Mouse (Mus musculus) cerebellum, adult 9-10 months (tissue): ENCODE measurements around the gene Anks1b.

Source experiments
- DNase-seq: peaks from one replicate; pipeline ENCODE4 v3.0.0; 2022

The Anks1b gene

DNA sequence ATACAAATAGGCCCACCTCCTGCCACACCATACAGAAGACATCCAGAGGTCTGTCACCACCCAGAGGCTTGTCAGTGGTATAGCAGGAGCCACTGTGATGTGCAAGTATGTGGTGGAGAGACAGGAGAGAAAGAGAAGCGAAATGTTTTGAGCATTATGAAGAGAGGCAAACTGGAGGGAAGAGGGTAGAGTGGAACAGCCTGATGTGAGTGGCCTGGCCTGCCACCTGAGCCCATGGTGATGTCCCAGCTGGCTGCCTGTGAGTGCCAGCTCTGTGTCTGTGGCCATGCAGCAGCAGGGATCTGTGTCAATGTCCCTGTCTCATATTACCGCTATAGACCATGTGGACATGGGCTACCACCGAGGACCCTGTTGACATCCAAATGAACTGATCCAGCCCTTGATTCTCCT, 102.1 kb downstream of the Anks1b start:
- peak; percentile 53 for DNase-seq

DNA sequence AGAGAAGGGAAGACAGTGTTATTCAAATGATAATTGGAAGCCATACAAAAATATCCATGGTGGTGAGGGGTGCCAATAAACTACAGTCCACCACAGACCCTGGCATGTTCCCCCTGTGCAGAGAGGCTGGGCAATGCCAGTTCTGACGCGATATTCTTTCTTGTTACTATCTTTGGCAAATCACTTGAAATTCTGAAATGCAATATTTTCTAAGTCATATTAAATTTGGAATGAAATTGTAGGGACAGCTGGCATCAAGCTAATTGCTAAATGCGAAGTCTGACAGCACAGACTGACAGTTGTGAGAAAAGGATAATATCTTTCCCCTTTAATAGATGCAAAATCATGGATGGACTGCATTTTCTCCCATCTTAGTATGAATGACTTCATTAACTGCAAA, 103.3 kb downstream of the Anks1b start:
- peak; percentile 50 for DNase-seq

DNA sequence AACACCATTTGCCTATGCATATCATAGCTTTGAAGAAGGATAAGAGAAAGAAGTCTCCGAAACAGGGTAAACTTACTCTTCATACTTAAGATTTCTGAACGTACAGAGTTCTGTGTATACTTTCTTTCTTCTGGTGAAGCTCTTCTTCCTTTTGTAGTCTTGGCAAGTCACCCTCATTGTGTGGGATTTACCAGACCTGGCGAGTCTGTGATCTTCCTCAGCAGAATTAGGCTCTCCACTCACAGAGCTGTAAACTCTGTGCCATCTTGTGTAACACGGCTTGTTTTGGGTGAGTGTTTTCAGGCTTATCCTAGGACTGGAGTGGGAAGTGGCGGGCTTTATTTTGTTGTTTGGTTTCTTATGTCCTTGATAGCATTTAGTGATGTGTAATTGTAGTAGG, 120.9 kb downstream of the Anks1b start:
- DNase-seq: no peak

DNA sequence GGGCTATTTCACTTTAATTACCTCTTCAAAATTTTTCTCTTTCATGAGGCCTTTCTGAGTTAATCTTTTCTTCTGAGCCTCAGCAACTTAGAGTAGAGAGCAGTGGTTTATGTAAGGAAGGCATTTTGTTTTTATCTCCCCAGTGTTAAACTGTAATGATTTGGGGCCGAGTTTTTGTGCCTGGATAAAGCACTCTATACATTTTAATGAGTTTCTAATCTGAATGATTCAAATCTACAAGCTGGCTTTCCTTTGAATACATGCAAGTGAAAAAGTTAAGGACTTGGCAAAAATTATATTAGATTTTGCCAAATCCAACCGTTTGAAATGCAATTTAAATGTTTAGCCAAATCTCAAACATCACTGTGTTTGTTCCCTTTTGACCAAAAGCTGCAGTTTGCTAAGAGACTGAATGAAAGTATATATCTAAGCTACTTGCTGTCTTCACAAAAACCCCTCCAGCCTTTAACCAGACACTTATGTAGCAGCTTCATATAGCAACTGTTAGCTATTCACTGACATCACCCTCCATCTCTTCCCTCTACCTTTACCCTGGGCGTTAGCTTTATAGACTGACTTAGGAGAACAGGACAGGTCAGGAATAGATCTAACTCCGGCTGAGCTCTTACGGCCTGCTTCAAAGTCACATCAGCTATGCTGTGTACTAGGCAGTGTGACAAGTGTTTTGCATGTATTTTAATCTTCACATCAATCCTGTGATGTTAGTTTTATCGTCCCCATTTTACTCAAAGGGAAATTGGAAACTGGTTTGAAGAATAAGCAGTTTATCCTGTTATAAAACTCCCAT, 122.5 kb downstream of the Anks1b start:
- no peak for DNase-seq

DNA sequence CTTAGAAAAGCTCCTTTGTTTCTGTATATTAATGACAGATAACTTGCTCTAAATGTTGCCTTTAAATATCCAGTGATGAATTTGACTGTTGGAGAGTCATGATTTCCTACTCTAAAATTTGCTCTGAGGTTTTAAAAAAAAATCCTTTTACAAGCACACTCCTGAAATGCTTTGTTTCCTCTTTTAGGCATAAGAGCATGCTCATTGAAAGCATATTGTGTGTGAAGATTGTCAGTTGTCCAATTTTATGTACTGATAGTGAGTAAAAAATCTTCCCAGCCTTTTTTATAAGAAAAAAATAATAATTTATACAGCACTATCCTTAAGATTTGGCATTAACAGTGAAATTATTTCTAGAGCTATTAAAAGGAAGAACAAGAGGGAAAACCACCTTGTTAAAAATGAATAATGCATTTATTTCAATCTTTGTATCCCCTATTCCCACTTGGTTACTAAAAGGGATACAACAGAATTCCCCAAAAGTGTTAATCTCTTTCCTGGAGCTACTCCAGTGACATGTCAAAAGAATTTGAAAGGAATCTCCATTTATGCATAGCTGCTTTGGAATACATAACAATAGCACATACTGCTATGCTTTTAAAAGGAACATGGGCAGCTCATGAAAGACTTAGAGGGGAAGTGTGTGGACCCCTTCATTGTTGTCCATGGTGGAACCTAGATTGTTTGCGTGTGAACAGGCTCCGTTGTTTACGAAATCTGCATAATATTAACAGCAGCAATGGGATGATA, 130.8 kb downstream of the Anks1b start:
- no peak for DNase-seq

DNA sequence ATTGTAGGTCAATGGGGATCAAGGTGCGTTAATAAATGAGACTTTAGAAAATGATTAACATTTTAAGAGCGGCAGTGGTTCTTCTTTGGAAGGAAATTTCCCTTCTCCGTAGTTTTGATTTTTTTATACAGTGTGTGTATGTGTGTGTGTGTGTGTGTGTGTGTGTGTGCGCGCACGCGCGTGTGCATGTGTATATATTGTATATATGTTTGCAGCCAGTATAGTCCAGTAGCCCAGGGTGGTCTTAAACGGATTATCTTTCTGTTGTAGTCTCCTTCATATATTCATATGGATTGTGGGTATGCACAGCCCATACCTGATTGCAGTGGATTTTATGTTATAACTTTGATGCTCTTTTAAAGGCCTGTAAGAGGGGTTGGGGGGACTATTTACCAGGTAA, 131.6 kb downstream of the Anks1b start:
- no peak for DNase-seq

DNA sequence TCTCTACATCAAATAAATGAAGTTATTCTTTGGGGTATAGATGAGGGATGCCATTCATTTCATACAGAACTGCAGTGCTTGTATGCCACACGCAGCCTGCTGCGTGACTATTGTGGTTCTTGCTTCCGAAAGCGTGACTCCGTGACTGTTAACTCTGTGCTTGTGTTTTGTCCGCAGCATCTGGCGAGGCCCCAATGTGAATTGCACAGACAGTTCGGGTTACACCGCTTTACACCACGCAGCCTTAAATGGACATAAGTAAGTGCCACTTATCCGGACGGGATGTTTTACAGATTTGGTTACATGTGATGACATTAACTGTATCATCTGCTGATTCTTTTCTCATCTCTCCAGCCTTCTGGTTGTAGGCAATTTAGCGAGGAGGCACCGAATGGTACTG, 159.7 kb downstream of the Anks1b start:
- DNase-seq: no peak

DNA sequence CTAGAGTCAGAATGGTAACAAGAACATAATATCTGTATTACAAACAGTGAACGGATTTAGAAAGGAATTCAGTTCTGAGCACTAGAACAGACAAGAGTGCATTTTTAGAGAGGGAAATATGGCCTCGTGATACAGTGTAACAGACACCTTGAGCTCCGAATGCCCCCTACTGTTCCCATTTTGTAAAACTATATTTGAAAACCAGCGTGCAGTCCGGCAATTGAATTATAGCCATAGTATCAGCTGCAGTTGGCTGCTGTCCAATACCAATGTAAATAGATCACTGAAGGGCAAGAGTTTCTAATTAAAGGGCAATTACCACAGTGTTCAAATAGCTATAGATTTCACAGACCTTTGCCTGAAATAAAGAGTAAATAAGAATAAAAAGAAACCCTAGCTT, 170.0 kb downstream of the Anks1b start:
- DNase-seq: peak; percentile 79

DNA sequence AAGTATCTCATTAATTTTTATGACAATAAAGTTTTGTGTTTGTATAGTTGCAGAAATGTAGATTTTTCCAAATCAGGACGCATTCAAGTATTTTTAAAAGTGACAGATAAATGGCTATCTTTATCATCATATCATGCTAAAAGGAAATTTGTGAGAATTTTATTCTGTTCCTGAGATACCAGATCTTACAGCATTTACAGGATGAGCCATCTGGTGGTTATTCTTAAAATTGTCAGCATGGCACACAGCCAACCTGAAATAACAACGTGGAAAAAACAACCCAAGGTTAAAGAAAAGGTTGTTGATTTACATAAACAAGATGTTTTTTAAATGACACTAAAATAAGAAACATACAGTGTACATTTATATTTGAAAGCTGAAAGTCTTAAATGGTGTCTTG, 170.5 kb downstream of the Anks1b start:
- DNase-seq: peak; percentile 88

DNA sequence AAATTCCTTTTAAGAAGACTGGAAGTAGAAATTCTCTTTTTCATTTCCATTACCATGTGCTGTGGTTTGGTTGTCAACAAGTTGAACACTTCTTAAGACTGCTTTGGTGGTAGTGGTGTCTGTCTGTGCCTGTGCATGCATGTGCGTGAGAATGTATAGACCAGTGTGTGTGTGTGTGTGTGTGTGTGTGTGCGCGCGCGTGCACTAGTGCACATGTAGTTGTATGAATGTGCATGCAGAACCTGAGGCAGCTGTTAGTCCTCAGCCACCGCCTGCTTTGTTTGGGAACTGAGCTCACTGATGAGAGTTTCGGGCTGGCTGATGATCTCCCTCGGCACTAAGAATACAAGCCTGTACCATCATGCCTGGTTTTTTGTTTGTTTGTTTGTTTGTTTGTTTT, 170.9 kb downstream of the Anks1b start:
- no peak for DNase-seq

DNA sequence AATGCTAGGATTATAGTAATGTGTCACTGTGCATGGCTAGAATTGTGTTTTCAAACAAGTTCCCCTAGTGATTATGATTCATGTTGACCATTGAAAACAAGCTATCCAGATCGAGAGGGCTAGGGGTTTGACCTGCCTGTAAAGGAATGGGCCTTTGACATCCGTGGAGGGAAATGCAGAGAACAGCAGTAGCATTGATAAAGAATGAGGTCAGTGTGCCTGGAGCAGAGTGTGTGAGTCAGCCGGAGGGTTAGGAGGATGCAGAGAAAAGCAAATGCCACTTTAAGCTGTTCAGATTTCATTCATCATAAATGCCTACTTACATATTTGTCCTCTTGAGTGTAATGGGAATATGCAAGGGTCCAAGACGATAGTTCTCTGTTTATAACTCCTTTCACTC, 195.3 kb downstream of the Anks1b start:
- DNase-seq: no peak

DNA sequence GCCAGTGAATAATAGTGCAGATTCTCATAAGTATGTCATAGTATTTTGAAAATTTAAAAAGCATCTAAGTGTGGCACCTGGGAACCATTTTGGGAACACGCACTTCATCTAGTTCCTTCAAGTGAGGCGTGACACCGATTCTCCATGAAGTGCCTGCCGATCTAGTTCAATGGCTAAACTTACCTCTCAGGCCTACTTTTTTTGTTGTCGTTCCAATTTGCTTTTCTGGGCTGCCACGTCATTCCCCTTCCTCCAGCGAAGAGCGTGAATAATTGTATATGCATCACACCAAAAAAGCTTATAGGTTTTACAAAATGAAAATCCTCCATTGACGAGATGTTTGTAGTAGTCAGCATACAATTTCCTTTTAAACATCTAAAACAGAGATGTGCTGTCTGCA, 204.6 kb downstream of the Anks1b start:
- no peak for DNase-seq

DNA sequence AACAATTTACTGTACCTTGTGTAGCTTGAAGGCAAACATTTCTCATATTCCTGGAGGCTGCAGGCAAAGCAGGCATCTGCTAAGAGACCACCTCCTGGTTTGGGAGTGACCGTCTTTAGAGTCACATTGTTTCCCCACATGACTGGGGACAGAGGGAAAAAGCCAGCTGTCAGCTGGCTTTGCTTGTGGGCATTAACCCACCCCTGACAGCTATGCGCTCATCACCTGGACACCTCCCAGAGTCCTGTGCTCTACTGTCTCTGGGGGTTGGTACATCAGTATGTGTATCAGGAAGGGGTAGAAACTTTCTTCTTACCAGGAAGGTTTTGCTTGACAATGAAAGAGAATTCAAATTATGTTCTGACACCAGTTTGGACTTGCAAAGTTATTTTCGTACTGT, 207.8 kb downstream of the Anks1b start:
- DNase-seq: peak; percentile 56

DNA sequence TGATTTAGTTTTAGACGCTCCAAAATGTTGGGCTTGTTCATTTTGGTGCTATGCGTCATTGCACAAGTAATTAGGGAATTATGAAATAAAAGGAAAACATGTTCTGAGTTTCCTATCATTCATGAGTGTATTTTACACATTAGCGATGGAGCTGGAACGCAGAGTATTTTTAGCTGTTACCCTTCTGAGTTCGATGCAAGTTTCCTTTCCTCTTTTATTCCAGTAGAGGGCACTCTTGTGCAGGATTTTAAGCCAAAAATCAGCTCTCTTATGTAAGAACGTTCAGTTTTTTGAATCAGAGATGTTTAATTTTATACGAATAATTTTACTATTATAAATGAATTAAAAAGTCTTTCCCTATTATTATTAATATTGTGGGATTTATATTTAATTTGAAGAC, 208.3 kb downstream of the Anks1b start:
- peak; percentile 87 for DNase-seq

DNA sequence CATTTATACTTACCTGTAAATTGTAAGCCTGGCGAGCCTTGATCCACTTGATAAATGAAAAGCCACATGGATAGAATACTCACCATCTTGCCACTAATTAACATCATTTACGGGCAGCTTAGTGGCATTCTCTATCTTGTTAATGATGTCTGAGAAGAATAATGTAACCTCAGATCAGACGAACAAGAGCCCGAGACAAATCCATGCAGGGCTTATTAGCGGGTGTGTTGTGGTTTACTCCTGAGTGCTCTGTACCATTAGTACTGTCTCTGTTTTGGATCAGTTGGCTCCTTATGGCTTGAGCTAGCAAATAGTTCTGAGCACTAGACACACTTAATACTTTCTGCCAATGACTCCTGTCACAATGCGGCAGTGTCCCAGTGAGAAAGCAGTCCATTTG, 220.6 kb downstream of the Anks1b start:
- no peak for DNase-seq

DNA sequence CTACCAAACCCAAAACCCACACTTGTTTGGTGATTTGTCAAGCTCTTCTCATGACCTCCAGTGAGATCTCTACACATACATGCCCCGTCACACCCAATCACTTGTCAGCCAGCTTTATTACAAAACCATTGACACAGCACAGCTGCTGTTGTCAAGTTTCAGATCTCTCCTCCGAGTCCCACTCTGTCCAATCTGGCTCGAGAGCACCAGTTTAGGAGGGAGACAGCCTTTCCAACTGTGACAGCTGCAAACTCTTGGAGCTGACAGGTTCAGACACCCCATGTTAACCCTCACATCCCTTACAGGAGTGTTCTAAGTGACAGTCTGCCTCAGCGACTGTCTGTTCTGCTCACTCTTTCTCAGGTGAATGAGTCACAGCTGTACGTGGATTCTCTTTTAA, 239.4 kb downstream of the Anks1b start:
- DNase-seq: no peak

DNA sequence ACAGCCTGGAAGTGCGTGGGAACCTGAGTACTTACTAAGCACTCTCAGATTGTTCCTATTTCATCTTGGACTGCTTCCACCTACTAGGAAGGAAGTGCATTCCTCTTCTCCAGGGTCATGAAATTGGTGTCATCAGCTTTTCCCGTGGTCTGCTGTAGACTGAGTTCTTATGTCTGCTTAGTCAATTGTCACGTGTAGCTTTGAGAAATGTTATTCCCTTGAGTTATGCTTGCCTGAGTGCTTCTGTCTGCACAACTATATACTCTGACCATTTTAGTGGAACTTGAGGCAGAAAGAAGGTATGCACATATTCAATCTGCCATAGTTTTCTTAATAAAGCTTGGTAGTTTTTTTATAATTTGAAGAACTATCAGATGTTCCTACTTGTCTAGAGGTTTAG, 243.6 kb downstream of the Anks1b start:
- no peak for DNase-seq

DNA sequence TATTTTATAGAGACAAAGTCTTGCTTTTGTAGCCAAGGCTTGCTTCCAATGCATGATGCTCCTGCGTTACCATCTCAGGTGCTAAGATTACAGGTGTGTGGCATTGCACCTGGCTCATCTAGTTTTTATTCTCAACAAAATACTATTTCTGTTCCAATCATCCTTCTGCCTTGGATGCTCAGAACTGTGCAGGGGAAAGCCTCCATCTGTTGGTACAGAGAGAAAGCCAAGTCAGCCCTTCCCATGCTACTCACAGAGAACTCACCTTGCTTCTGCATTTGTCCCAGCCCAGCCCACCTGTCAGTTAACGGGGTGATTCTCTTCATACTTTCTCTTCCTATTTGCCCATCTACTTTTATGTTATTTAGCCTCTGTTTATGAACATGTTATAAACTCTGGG, 244.5 kb downstream of the Anks1b start:
- peak; percentile 64 for DNase-seq

DNA sequence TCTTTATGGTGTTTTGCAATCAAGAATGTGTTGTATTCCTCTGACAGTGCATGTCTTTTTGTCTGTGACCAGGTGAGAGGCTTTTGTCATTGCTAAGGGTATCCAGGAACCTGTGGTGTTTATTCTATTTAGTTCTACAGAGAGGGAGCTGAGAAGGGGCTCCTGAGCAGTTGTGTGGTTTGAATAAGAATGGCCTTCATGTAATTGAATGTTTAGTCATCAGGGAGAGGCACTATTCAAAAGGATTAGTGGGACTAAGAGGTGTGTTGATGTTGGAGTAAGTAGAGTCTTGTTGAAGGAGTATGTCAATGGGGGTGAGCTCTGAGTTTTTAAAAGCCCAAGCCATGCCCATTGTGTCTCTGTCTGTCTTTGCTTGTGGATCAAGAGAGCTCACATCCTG, 264.2 kb downstream of the Anks1b start:
- no peak for DNase-seq

DNA sequence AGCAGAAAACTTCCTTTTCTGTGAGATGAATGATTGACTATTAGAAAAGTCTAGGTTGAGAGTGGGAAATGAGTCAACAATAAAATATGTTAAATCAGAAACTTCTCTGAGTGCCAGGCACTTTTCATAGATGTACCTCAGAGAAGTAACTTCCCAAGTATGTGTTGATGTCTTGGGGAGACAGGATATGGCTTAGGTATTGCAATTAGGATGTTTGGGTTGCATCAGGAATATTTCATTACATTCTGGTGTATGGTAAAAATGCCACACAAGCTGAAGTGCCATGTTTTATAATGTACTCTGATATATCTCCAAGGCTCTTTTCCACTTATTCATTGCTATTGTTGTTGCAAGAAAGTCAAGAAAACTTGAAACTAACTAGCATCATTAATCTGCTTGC, 267.6 kb downstream of the Anks1b start:
- no peak for DNase-seq

DNA sequence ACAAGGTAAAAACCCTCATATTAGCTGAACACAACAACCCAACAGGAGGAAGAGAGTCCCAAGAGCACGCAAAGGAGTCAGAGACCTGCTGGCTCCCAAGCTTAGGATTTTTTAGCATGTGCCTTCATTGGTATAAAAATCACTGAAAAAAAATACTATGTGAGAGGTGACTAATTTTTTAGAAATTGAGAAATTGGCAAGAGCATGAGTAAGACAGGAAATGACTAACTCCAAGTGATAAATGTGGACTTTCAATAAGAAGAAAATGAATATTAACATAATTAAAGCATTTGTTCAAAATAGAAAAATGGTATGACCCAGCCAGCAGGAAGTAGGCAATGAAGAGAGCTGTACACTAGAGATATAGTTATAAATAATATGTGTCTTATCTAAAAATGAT, 271.1 kb downstream of the Anks1b start:
- no peak for DNase-seq

DNA sequence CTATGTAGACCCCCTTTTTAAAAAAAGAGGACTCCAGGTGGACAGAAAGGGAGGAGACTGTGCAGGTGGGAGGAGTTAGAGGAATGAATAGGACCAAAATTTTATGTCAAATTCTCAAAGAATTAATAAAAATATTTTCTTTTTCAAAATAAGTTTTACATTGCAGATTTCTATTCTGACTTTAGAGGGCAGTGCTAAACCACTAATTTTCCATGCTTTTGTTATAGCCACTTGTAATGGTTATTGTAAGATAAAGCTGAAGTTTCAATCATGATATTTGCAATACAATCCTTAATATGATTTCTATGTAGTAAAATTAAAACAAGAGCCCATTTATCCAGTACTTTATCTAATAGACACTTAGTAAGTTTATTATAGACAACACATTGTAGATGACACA, 278.2 kb downstream of the Anks1b start:
- DNase-seq: no peak

DNA sequence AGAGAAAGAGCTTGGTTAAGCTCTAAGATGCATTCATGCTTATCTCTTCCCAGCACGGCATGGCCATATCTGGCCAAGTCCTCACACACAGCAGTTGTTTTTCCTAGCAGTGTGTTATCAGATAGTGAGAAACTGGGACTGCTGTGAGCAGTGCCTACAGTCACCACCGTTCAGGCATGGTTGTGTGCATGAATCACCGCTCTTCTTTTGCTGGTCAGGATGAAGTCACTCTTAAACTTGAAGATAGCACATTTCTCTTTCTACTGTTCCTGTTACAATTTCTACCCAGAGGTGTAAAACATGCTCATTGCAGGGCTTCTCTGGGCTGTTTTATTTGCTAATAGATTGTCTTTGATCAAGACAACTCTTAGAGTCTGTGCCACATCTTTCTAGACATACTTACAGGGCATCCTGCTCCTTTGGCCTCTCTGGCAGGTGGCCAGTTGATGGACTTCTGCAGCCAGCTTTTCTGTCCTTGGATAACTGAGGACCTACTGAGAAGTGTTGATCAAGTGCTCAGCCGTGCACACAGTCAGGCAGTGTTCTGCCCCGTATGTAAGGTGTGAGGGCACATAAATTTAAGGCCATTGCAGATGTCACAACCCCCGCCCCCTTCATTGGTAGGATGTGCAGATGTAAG, 296.8 kb downstream of the Anks1b start:
- peak; percentile 35 for DNase-seq

DNA sequence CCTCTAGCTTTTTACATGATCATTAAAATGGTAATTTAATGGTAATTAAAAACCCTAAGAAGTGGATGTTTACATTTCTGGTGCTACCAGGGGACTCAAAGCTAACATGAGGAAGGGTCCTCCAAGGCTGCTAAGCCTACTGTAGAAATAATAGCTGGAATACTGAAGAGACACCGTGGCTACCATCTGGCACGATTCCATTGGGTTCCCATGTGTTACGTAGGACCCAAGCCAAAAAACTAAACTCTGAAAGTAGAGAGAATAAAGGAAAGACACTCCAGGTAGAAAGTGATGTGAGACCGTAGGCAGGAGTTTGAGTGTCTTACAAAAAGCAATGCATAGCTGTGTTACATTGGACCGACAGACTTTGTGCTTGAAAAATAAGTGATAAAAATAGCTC, 317.1 kb downstream of the Anks1b start:
- DNase-seq: peak; percentile 65
